Mouse (Mus musculus): ENCODE data around the gene Cc2d2a. TPM values are rescaled to one million over a fixed set of nuclear protein-coding genes. Genes with fewer than 3 reads are reported as not detected.

The Cc2d2a gene
- total and polyA plus RNA-seq, 3 experiments = not detected

DNA sequence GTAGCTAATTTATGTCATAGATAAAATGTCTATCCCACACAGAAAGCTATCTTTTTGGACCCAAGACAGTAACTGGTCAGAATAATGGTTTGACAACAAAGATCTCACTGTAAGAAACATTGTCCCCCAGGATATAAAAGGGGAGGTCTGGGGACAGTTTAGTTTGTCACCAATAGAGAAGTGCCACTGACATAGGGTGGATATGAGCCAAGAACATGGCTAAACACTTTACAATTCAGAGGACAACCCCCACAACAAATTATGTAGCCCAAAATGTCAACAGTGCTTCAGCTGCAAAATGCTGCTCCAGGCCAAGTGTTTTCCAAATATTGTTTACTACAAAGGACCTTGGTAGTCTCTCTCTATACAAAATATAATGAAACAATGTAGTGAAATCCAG, 114.3 kb downstream of the Cc2d2a start:
- peaks cover 5 to 47% of the 10 kb centered on the region in 2 experiments; a peak in 3 of 4 replicates for H3K36me3 ChIP-seq (ENCODE audit: control insufficient read depth in 1 of 2, insufficient read depth in 2 of 2, low read length in 2 of 2)
- DNase-seq (ENCODE audit: low read depth, low spot score) = no peak
- H3K79me2 ChIP-seq (ENCODE audit: control insufficient read depth, insufficient read depth, low read length, poor library complexity) = peaks cover 42% of the 10 kb centered on the region
- no peak for TF ChIP-seq NELFE (IDR thresholded peaks at IDR 0.05; ENCODE audit: low read depth, low read length)
- TF ChIP-seq CHD1 (IDR thresholded peaks at IDR 0.05; ENCODE audit: low read depth, low read length) = no peak
- TF ChIP-seq MAZ (IDR thresholded peaks at IDR 0.05; ENCODE audit: low read depth, low read length) = no peak
- TF ChIP-seq MYB (IDR thresholded peaks at IDR 0.05; ENCODE audit: low read depth, low read length) = no peak
- H3K27ac ChIP-seq (ENCODE audit: control insufficient read depth, low read depth, low read length) = no peak overlapping the region
- H3K4me1 ChIP-seq (ENCODE audit: control insufficient read depth in 1 of 2, insufficient read depth in 2 of 2, low read length in 2 of 2) = peaks cover 19 to 31% of the 10 kb centered on the region in 2 experiments
- H3K9me3 ChIP-seq (replicated peaks; ENCODE audit: insufficient read depth, low read length) = no peaks in the 10 kb centered on the region
- no peak overlapping the region for H3K9ac ChIP-seq (ENCODE audit: control insufficient read depth, low read depth, low read length, poor library complexity, severe bottlenecking)
- no peaks in the 10 kb centered on the region for H3K27me3 ChIP-seq (ENCODE audit: control insufficient read depth in 1 of 2, insufficient read depth in 2 of 2, low read length in 2 of 2)
- H3K4me3 ChIP-seq (ENCODE audit: control insufficient read depth in 1 of 2, insufficient read depth in 1 of 2, low read depth in 2 of 2, low read length in 2 of 2) = no peak overlapping the region

DNA sequence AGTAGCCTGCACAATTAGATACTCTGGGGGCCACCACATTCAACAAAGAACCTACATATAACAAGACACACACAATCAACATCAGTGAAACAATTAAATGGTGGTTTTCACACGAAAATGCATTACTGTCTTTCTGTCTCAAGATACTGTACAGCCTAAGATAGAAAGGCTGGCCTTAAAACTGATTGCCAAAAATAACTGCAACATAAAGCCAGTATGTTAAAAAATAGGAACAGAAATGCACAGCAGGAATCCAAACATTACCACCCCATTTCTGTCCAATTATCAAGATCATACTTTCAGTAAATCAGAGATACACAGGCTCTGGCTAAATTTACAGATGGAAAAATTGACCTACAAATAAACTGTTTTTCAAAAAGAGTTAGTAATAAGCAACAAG, 114.8 kb downstream of the Cc2d2a start:
- H3K27ac ChIP-seq (ENCODE audit: control insufficient read depth, low read depth, low read length) = no peak overlapping the region
- H3K4me1 ChIP-seq (ENCODE audit: control insufficient read depth in 1 of 2, insufficient read depth in 2 of 2, low read length in 2 of 2) = peaks cover 17 to 31% of the 10 kb centered on the region in 2 experiments

DNA sequence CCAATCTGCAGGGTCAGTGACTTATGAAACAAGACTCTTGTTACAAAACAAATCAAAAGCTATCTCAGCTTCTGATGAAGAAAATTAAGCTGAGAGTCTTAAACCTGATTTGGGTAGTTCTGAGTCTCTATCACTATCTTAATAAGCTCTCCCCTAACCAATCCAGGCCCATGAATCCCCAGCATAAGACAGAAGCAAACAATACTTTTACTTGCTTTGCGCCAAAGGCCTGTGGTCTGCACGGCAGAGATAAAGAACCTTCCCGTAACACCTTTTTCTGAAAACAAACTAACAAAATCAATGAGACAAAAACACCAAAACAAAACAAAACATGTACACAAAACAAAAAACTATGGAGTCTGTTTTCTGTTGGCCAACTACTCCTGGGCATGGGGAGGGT, 116.4 kb downstream of the Cc2d2a start:
- DNase-seq (ENCODE audit: low read depth, low spot score) = peak; percentile 54
- H3K4me1 ChIP-seq (ENCODE audit: control insufficient read depth in 1 of 2, insufficient read depth in 2 of 2, low read length in 2 of 2) = peaks cover 21 to 36% of the 10 kb centered on the region in 2 experiments
- no peaks in the 10 kb centered on the region for H3K9me3 ChIP-seq (replicated peaks; ENCODE audit: insufficient read depth, low read length)
- H3K9ac ChIP-seq (ENCODE audit: control insufficient read depth, low read depth, low read length, poor library complexity, severe bottlenecking) = no peak overlapping the region
- H3K27ac ChIP-seq (ENCODE audit: control insufficient read depth, low read depth, low read length) = no peak overlapping the region
- H3K79me2 ChIP-seq (ENCODE audit: control insufficient read depth, insufficient read depth, low read length, poor library complexity) = peaks cover 51% of the 10 kb centered on the region
- H3K27me3 ChIP-seq (ENCODE audit: control insufficient read depth in 1 of 2, insufficient read depth in 2 of 2, low read length in 2 of 2) = no peaks in the 10 kb centered on the region
- peaks cover 0 to 47% of the 10 kb centered on the region in 2 experiments; a peak in 3 of 4 replicates for H3K36me3 ChIP-seq (ENCODE audit: control insufficient read depth in 1 of 2, insufficient read depth in 2 of 2, low read length in 2 of 2)
- no peak overlapping the region for H3K4me3 ChIP-seq (ENCODE audit: control insufficient read depth in 1 of 2, insufficient read depth in 1 of 2, low read depth in 2 of 2, low read length in 2 of 2)
- TF ChIP-seq TCF12 (IDR thresholded peaks at IDR 0.05; ENCODE audit: low read depth, low read length) (peak; percentile 62), CTCF (IDR thresholded peaks at IDR 0.05 in 2 of 3, conservative IDR thresholded peaks at IDR 0.05 in 1 of 3; ENCODE audit: control insufficient read depth in 1 of 3, insufficient read depth in 1 of 3, low read depth in 2 of 3, low read length in 3 of 3, poor library complexity in 1 of 3, severe bottlenecking in 1 of 3) (no peak), GATA1 (IDR thresholded peaks at IDR 0.05; ENCODE audit: low read depth, low read length) (peak; percentile 62), SMC3 (IDR thresholded peaks at IDR 0.05; ENCODE audit: low read depth, low read length) (no peak), ETS1 (IDR thresholded peaks at IDR 0.05; ENCODE audit: low read depth, low read length) (no peak), NELFE (IDR thresholded peaks at IDR 0.05; ENCODE audit: low read depth, low read length) (no peak), EP300 (IDR thresholded peaks at IDR 0.05; ENCODE audit: low read depth in 1 of 2, low read length in 2 of 2) (peak in 1 of 2 experiments; percentile 43; a peak in 1 of 4 replicates), TAL1 (IDR thresholded peaks at IDR 0.05; ENCODE audit: low read length) (peak; percentile 60), TBP (IDR thresholded peaks at IDR 0.05; ENCODE audit: low read depth, low read length) (no peak), POLR2AphosphoS5 (IDR thresholded peaks at IDR 0.05; ENCODE audit: borderline replicate concordance, low read depth, low read length) (no peak), MAFK (IDR thresholded peaks at IDR 0.05; ENCODE audit: borderline replicate concordance, low read depth, low read length) (no peak), MYB (IDR thresholded peaks at IDR 0.05; ENCODE audit: low read depth, low read length) (no peak), NRF1 (IDR thresholded peaks at IDR 0.05; ENCODE audit: insufficient read depth, low read depth, low read length, poor library complexity, severe bottlenecking) (no peak), MXI1 (IDR thresholded peaks at IDR 0.05; ENCODE audit: low read depth, low read length) (no peak), POLR2A (IDR thresholded peaks at IDR 0.05; ENCODE audit: control insufficient read depth in 1 of 2, insufficient read depth in 1 of 2, low read depth in 1 of 2, low read length in 2 of 2, poor library complexity in 1 of 2) (no peak), SIN3A (IDR thresholded peaks at IDR 0.05; ENCODE audit: low read length) (no peak), RCOR1 (IDR thresholded peaks at IDR 0.05; ENCODE audit: low read depth, low read length) (peak; percentile 62; the same call in 1 of the 2 replicates), ZMIZ1 (IDR thresholded peaks at IDR 0.05; ENCODE audit: low read depth, low read length) (no peak), ZNF384 (IDR thresholded peaks at IDR 0.05; ENCODE audit: low read depth, low read length) (no peak), CHD1 (IDR thresholded peaks at IDR 0.05; ENCODE audit: low read depth, low read length) (0 out of 2 replicates have a peak, but pooled peaks have one; percentile 56), MAZ (IDR thresholded peaks at IDR 0.05; ENCODE audit: low read depth, low read length) (no peak), USF1 (IDR thresholded peaks at IDR 0.05; ENCODE audit: low read depth, low read length) (no peak), BHLHE40 (IDR thresholded peaks at IDR 0.05; ENCODE audit: borderline replicate concordance, low read depth, low read length) (no peak)

More for the DNA sequence above, 114.8 kb downstream of the Cc2d2a start:
- Histone ChIP-seq H3K27me3 (ENCODE audit: control insufficient read depth in 1 of 2, insufficient read depth in 2 of 2, low read length in 2 of 2) (no peaks in the 10 kb centered on the region), H3K36me3 (ENCODE audit: control insufficient read depth in 1 of 2, insufficient read depth in 2 of 2, low read length in 2 of 2) (peaks cover 5 to 43% of the 10 kb centered on the region in 2 experiments; a peak in 3 of 4 replicates), H3K9ac (ENCODE audit: control insufficient read depth, low read depth, low read length, poor library complexity, severe bottlenecking) (no peak overlapping the region), H3K9me3 (replicated peaks; ENCODE audit: insufficient read depth, low read length) (no peaks in the 10 kb centered on the region), H3K79me2 (ENCODE audit: control insufficient read depth, insufficient read depth, low read length, poor library complexity) (peaks cover 47% of the 10 kb centered on the region), H3K4me3 (ENCODE audit: control insufficient read depth in 1 of 2, insufficient read depth in 1 of 2, low read depth in 2 of 2, low read length in 2 of 2) (no peak overlapping the region)
- TF ChIP-seq POLR2AphosphoS5 (IDR thresholded peaks at IDR 0.05; ENCODE audit: borderline replicate concordance, low read depth, low read length) (no peak), CHD1 (IDR thresholded peaks at IDR 0.05; ENCODE audit: low read depth, low read length) (no peak), MYB (IDR thresholded peaks at IDR 0.05; ENCODE audit: low read depth, low read length) (no peak), ETS1 (IDR thresholded peaks at IDR 0.05; ENCODE audit: low read depth, low read length) (peak; percentile 50; the same call in 1 of the 2 replicates), MYC (IDR thresholded peaks at IDR 0.05; ENCODE audit: low read depth, low read length) (no peak), CHD2 (IDR thresholded peaks at IDR 0.05; ENCODE audit: low read length) (no peak), MEF2A (IDR thresholded peaks at IDR 0.05; ENCODE audit: extremely low read depth, insufficient replicate concordance, low read depth, low read length, poor library complexity, severe bottlenecking) (peak; percentile 83; the same call in 1 of the 2 replicates)
- DNase-seq (ENCODE audit: low read depth, low spot score) = no peak
